Mouse (Mus musculus): Measurements from ENCODE around the gene Arhgap5. TPM values are rescaled to one million over a fixed set of nuclear protein-coding genes. Genes with fewer than 3 reads are reported as not detected.
"Not testable (repeated sequence)": the region's sequence is repeated elsewhere in the genome, so short reads cannot be mapped to it uniquely, and the experiment has no call there.

Arhgap5 gene
- total RNA-seq, 2 experiments from 2014 or later, result 4.9 to 5.9 TPM

GRCm38 (mm10) chr12:52525486-52525885, 21.7 kb downstream of the Arhgap5 start:
- no peak for ATAC-seq (replicated peaks; ENCODE audit: poor library complexity, severe bottlenecking)

- ATAC-seq (replicated peaks; ENCODE audit: poor library complexity, severe bottlenecking), result no peak
Observed at GRCm38 (mm10) chr12:52529740-52530139, 26.0 kb downstream of the Arhgap5 start.

GRCm38 (mm10) chr12:52541294-52541693, 37.5 kb downstream of the Arhgap5 start:
- peak; percentile 69 for ATAC-seq (replicated peaks; ENCODE audit: poor library complexity, severe bottlenecking)

GRCm38 (mm10) chr12:52544532-52544931, 40.8 kb downstream of the Arhgap5 start:
- ATAC-seq (replicated peaks; ENCODE audit: poor library complexity, severe bottlenecking), result no peak

GRCm38 (mm10) chr12:52552085-52552484, 48.3 kb downstream of the Arhgap5 start:
- no peak for ATAC-seq (replicated peaks; ENCODE audit: poor library complexity, severe bottlenecking)

- no peak for ATAC-seq (replicated peaks; ENCODE audit: poor library complexity, severe bottlenecking)
Observed at GRCm38 (mm10) chr12:52555188-52555876, 51.6 kb downstream of the Arhgap5 start.

GRCm38 (mm10) chr12:52565654-52566053, 61.9 kb downstream of the Arhgap5 start:
- no peak for ATAC-seq (replicated peaks; ENCODE audit: poor library complexity, severe bottlenecking)

GRCm38 (mm10) chr12:52573371-52573770, 69.6 kb downstream of the Arhgap5 start:
- no peak for ATAC-seq (replicated peaks; ENCODE audit: poor library complexity, severe bottlenecking)

- not testable (repeated sequence) for ATAC-seq (replicated peaks; ENCODE audit: poor library complexity, severe bottlenecking)
Observed at GRCm38 (mm10) chr12:52586466-52586865, 82.7 kb downstream of the Arhgap5 start.

GRCm38 (mm10) chr12:52587473-52588010, 83.8 kb downstream of the Arhgap5 start:
- ATAC-seq (replicated peaks; ENCODE audit: poor library complexity, severe bottlenecking), result no peak

- no peak for ATAC-seq (replicated peaks; ENCODE audit: poor library complexity, severe bottlenecking)
Observed at GRCm38 (mm10) chr12:52595389-52596185, 91.8 kb downstream of the Arhgap5 start.

- no peak for ATAC-seq (replicated peaks; ENCODE audit: poor library complexity, severe bottlenecking)
Observed at GRCm38 (mm10) chr12:52602471-52602870, 98.7 kb downstream of the Arhgap5 start.

- ATAC-seq (replicated peaks; ENCODE audit: poor library complexity, severe bottlenecking), result peak; percentile 79
Observed at GRCm38 (mm10) chr12:52602883-52603694, 99.3 kb downstream of the Arhgap5 start.

- ATAC-seq (replicated peaks; ENCODE audit: poor library complexity, severe bottlenecking), result peak; percentile 33
Observed at GRCm38 (mm10) chr12:52603695-52604255, 100.0 kb downstream of the Arhgap5 start.

- peak; percentile 87 for ATAC-seq (replicated peaks; ENCODE audit: poor library complexity, severe bottlenecking)
Observed at GRCm38 (mm10) chr12:52604256-52604991, 100.7 kb downstream of the Arhgap5 start.

- no peak for ATAC-seq (replicated peaks; ENCODE audit: poor library complexity, severe bottlenecking)
Observed at GRCm38 (mm10) chr12:52604992-52605652, 101.3 kb downstream of the Arhgap5 start.

- ATAC-seq (replicated peaks; ENCODE audit: poor library complexity, severe bottlenecking), result no peak
Observed at GRCm38 (mm10) chr12:52607411-52607810, 103.6 kb downstream of the Arhgap5 start.

- ATAC-seq (replicated peaks; ENCODE audit: poor library complexity, severe bottlenecking), result no peak
Observed at GRCm38 (mm10) chr12:52615703-52616102, 111.9 kb downstream of the Arhgap5 start.
